Mouse (Mus musculus) right cerebral cortex, postnatal 36 days (tissue): Measurements from ENCODE around the gene Crtac1.

Experiments used
- DNase-seq, 2 experiments: peaks; one replicate each; pipeline ENCODE4 v3.0.0; 2022; ENCODE audit warnings: low spot score in 2 of 2, mixed read lengths in 1 of 2

Crtac1 gene

GRCm38 (mm10) chr19:42237602-42238340 lies 193.8 kb downstream of the Crtac1 start:
- DNase-seq, result peak; percentile 55 to 73
